Mouse (Mus musculus): ENCODE data around the gene Pla2g12a. TPM values are rescaled to one million over a fixed set of nuclear protein-coding genes. Genes with fewer than 3 reads are reported as not detected.

The Pla2g12a gene
- polyA plus RNA-seq, 1 experiment from 2014 or later, result 64.7 TPM

GRCm38 (mm10) chr3:129918434-129918833 lies 40.0 kb downstream of the Pla2g12a start:
- no peak overlapping the region for H3K4me3 ChIP-seq (ENCODE audit: low read depth, low read length)
- no peaks in the 10 kb centered on the region for H3K4me1 ChIP-seq (replicated peaks; ENCODE audit: control insufficient read depth, insufficient read depth)
- no peaks in the 10 kb centered on the region for H3K36me3 ChIP-seq (ENCODE audit: control insufficient read depth, insufficient read depth, low read length)
- TF ChIP-seq CTCF (IDR thresholded peaks at IDR 0.05; ENCODE audit: low read depth), result peak; percentile 90
- no peak for TF ChIP-seq EP300 (optimal IDR thresholded peaks at IDR 0.05)
- no peak overlapping the region for H3K9ac ChIP-seq (ENCODE audit: low read length)
- no peak overlapping the region for H3K4me2 ChIP-seq (replicated peaks; ENCODE audit: low read depth)
- 16% methylated on average over 13 of the region's 13 CpGs for WGBS
- DNase-seq (ENCODE audit: low spot score) (peak; percentile 80), ATAC-seq (ENCODE audit: low FRiP score, low TSS enrichment) (no peak)
- no peaks in the 10 kb centered on the region for H3K9me3 ChIP-seq (ENCODE audit: control insufficient read depth, low read length)
- H3K27me3 ChIP-seq (ENCODE audit: control insufficient read depth, insufficient read depth, low read length), result no peaks in the 10 kb centered on the region
- no peak overlapping the region for H3K27ac ChIP-seq (replicated peaks)

- DNase-seq (ENCODE audit: low spot score), result no peak
- ATAC-seq (ENCODE audit: low FRiP score, low TSS enrichment), result no peak
- no peaks in the 10 kb centered on the region for H3K4me1 ChIP-seq (replicated peaks; ENCODE audit: control insufficient read depth, insufficient read depth)
- TF ChIP-seq CTCF (IDR thresholded peaks at IDR 0.05; ENCODE audit: low read depth), result no peak
- TF ChIP-seq EP300 (optimal IDR thresholded peaks at IDR 0.05), result no peak
- no peak overlapping the region for H3K4me2 ChIP-seq (replicated peaks; ENCODE audit: low read depth)
- no peak overlapping the region for H3K9ac ChIP-seq (ENCODE audit: low read length)
- H3K9me3 ChIP-seq (ENCODE audit: control insufficient read depth, low read length), result no peaks in the 10 kb centered on the region
- WGBS, result 90% methylated on average over 7 of the region's 7 CpGs
- H3K36me3 ChIP-seq (ENCODE audit: control insufficient read depth, insufficient read depth, low read length), result no peaks in the 10 kb centered on the region
- no peak overlapping the region for H3K27ac ChIP-seq (replicated peaks)
- H3K27me3 ChIP-seq (ENCODE audit: control insufficient read depth, insufficient read depth, low read length), result no peaks in the 10 kb centered on the region
- no peak overlapping the region for H3K4me3 ChIP-seq (ENCODE audit: low read depth, low read length)
Observed at GRCm38 (mm10) chr3:129923581-129923980, 45.2 kb downstream of the Pla2g12a start.

- Histone ChIP-seq H3K36me3 (ENCODE audit: control insufficient read depth, insufficient read depth, low read length) (no peaks in the 10 kb centered on the region), H3K4me1 (replicated peaks; ENCODE audit: control insufficient read depth, insufficient read depth) (no peaks in the 10 kb centered on the region), H3K27ac (replicated peaks) (no peak overlapping the region), H3K4me3 (ENCODE audit: low read depth, low read length) (no peak overlapping the region), H3K9me3 (ENCODE audit: control insufficient read depth, low read length) (no peaks in the 10 kb centered on the region), H3K9ac (ENCODE audit: low read length) (no peak overlapping the region), H3K27me3 (ENCODE audit: control insufficient read depth, insufficient read depth, low read length) (no peaks in the 10 kb centered on the region), H3K4me2 (replicated peaks; ENCODE audit: low read depth) (no peak overlapping the region)
- 78% methylated on average over 3 of the region's 3 CpGs for WGBS
- no peak for DNase-seq (ENCODE audit: low spot score)
- no peak for ATAC-seq (ENCODE audit: low FRiP score, low TSS enrichment)
- TF ChIP-seq EP300 (optimal IDR thresholded peaks at IDR 0.05) (no peak), CTCF (IDR thresholded peaks at IDR 0.05; ENCODE audit: low read depth) (no peak)
Observed at GRCm38 (mm10) chr3:129925861-129926260, 47.5 kb downstream of the Pla2g12a start.

- WGBS, result 46% methylated on average over 6 of the region's 6 CpGs
- DNase-seq (ENCODE audit: low spot score) (no peak), ATAC-seq (ENCODE audit: low FRiP score, low TSS enrichment) (no peak)
- Histone ChIP-seq H3K4me3 (ENCODE audit: low read depth, low read length) (no peak overlapping the region), H3K9me3 (ENCODE audit: control insufficient read depth, low read length) (no peaks in the 10 kb centered on the region), H3K27me3 (ENCODE audit: control insufficient read depth, insufficient read depth, low read length) (no peaks in the 10 kb centered on the region), H3K9ac (ENCODE audit: low read length) (no peak overlapping the region), H3K27ac (replicated peaks) (no peak overlapping the region), H3K4me2 (replicated peaks; ENCODE audit: low read depth) (no peak overlapping the region), H3K36me3 (ENCODE audit: control insufficient read depth, insufficient read depth, low read length) (no peaks in the 10 kb centered on the region), H3K4me1 (replicated peaks; ENCODE audit: control insufficient read depth, insufficient read depth) (no peaks in the 10 kb centered on the region)
- TF ChIP-seq EP300 (optimal IDR thresholded peaks at IDR 0.05), result no peak
- TF ChIP-seq CTCF (IDR thresholded peaks at IDR 0.05; ENCODE audit: low read depth), result no peak
Observed at GRCm38 (mm10) chr3:129930213-129930778, 51.9 kb downstream of the Pla2g12a start.

- 51% methylated on average over 4 of the region's 4 CpGs for WGBS
- no peak for ATAC-seq (ENCODE audit: low FRiP score, low TSS enrichment)
- no peak for TF ChIP-seq EP300 (optimal IDR thresholded peaks at IDR 0.05)
- peak; percentile 67 for TF ChIP-seq CTCF (IDR thresholded peaks at IDR 0.05; ENCODE audit: low read depth)
Observed at GRCm38 (mm10) chr3:129932443-129932842, 54.0 kb downstream of the Pla2g12a start.

GRCm38 (mm10) chr3:129936561-129936960 lies 58.2 kb downstream of the Pla2g12a start:
- WGBS, result 42% methylated on average over 9 of the region's 9 CpGs
- DNase-seq (ENCODE audit: low spot score), result no peak
- TF ChIP-seq EP300 (optimal IDR thresholded peaks at IDR 0.05) (no peak), CTCF (IDR thresholded peaks at IDR 0.05; ENCODE audit: low read depth) (no peak)

More at GRCm38 (mm10) chr3:129932443-129932842, 54.0 kb downstream of the Pla2g12a start:
- Histone ChIP-seq H3K27me3 (ENCODE audit: control insufficient read depth, insufficient read depth, low read length) (no peaks in the 10 kb centered on the region), H3K27ac (replicated peaks) (no peak overlapping the region), H3K36me3 (ENCODE audit: control insufficient read depth, insufficient read depth, low read length) (no peaks in the 10 kb centered on the region), H3K9me3 (ENCODE audit: control insufficient read depth, low read length) (no peaks in the 10 kb centered on the region), H3K4me3 (ENCODE audit: low read depth, low read length) (no peak overlapping the region), H3K4me2 (replicated peaks; ENCODE audit: low read depth) (no peak overlapping the region), H3K4me1 (replicated peaks; ENCODE audit: control insufficient read depth, insufficient read depth) (no peaks in the 10 kb centered on the region), H3K9ac (ENCODE audit: low read length) (no peak overlapping the region)
- peak; percentile 31 for DNase-seq (ENCODE audit: low spot score)

More at GRCm38 (mm10) chr3:129936561-129936960, 58.2 kb downstream of the Pla2g12a start:
- Histone ChIP-seq H3K36me3 (ENCODE audit: control insufficient read depth, insufficient read depth, low read length) (no peaks in the 10 kb centered on the region), H3K4me3 (ENCODE audit: low read depth, low read length) (no peak overlapping the region), H3K9me3 (ENCODE audit: control insufficient read depth, low read length) (no peaks in the 10 kb centered on the region), H3K9ac (ENCODE audit: low read length) (no peak overlapping the region), H3K27me3 (ENCODE audit: control insufficient read depth, insufficient read depth, low read length) (no peaks in the 10 kb centered on the region), H3K4me2 (replicated peaks; ENCODE audit: low read depth) (no peak overlapping the region), H3K27ac (replicated peaks) (no peak overlapping the region), H3K4me1 (replicated peaks; ENCODE audit: control insufficient read depth, insufficient read depth) (no peaks in the 10 kb centered on the region)
- ATAC-seq (ENCODE audit: low FRiP score, low TSS enrichment), result peak; percentile 76

Measured in stomach, postnatal 0 days (tissue).